Comparison of ENCODE assay signal across 8 mouse cellular contexts in the genomic region with DNA sequence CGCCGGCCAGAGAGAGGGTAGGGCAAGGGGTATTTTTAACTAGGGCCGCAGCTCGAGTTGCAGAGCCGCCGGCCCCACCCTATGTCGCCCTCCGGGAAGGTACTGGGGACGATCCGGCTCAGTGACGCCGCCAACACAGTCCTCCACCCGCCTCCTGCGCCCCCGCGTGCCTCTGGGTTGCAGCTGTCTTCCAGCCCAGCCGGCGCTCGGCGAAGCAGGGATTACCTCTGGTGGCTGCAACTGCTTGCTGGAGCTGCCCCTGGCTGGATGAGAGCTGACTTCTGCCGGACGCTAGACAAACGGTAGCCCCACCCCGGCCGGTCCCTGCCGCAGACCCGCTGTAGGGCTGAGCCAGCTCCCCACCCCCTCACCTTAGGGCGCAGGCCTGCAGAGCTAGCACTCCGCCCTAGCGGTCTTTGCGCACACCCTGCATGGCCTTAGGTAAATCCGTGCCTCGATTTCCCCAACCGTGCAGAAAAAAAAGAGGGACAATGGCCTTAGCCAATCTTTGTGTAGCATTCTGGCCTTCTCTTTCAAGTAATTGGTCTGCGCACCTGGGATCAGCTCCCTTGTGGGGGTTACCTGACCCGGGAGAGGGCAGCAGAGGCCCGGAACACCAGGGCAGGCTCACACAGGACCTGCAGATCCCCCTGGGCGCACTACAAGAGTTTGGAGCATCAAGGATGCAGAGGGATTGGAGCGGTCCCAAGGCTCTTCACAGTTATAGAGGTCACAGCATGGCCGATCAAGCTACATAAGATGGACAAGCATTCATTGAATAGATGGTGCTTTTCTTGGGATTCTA. TPM values are rescaled to one million over a fixed set of nuclear protein-coding genes. Genes with fewer than 3 reads are reported as not detected.
DNase-seq lines count a peak whose midpoint lies in the region; ATAC-seq and TF ChIP-seq lines count a peak whose summit lies in the region.

A gene (minus strand): TSS at position 387 of the 805 bp plus-strand sequence.

- no peaks in the 10 kb centered on the region for H3K36me3 ChIP-seq in heart, embryonic 13.5 days
- peaks cover 29% of the 10 kb centered on the region for H3K36me3 ChIP-seq in liver, embryonic 13.5 days
- no peaks in the 10 kb centered on the region; the same call in 1 of the 2 replicates for H3K36me3 ChIP-seq in stomach, embryonic 15.5 days

- H3K9ac ChIP-seq in heart, embryonic 13.5 days = peak within 1 kb of the TSS; percentile 77
- H3K9ac ChIP-seq in liver, embryonic 13.5 days = peak within 1 kb of the TSS; percentile 89
- peak within 1 kb of the TSS; percentile 50 for H3K9ac ChIP-seq in stomach, embryonic 15.5 days

- H3K27me3 ChIP-seq in heart, embryonic 13.5 days (replicated peaks) = peaks cover 7% of the 10 kb centered on the region
- H3K27me3 ChIP-seq in liver, embryonic 13.5 days = no peaks in the 10 kb centered on the region
- no peaks in the 10 kb centered on the region for H3K27me3 ChIP-seq in stomach, embryonic 15.5 days (replicated peaks)

- peak within 1 kb of the TSS; percentile 61 for H3K27ac ChIP-seq in heart, embryonic 13.5 days (replicated peaks)
- peak within 1 kb of the TSS; percentile 97 for H3K27ac ChIP-seq in liver, embryonic 13.5 days
- H3K27ac ChIP-seq in stomach, embryonic 15.5 days = peak within 1 kb of the TSS; percentile 71

- no peak for TF ChIP-seq POLR2A in brain, embryonic 14.5 days (IDR thresholded peaks at IDR 0.05; ENCODE audit: borderline replicate concordance, extremely low read depth, insufficient read depth, insufficient read length, poor library complexity, severe bottlenecking)

- peak within 1 kb of the TSS; percentile 59 for H3K4me3 ChIP-seq in heart, embryonic 13.5 days
- peak within 1 kb of the TSS; percentile 80 for H3K4me3 ChIP-seq in liver, embryonic 13.5 days (replicated peaks)
- H3K4me3 ChIP-seq in stomach, embryonic 15.5 days (replicated peaks) = peak within 1 kb of the TSS; percentile 57

- WGBS in heart, embryonic 13.5 days = 2% methylated on average over 40 of the region's 40 CpGs
- 3% methylated on average over 40 of the region's 40 CpGs for WGBS in liver, embryonic 13.5 days (ENCODE audit: insufficient replicate concordance)
- 3% methylated on average over 40 of the region's 40 CpGs for WGBS in stomach, embryonic 15.5 days

- peak; percentile 55; the same call in 1 of the 2 replicates for ATAC-seq in heart, embryonic 13.5 days (ENCODE audit: extremely low read depth, insufficient number of reproducible peaks, low FRiP score, low TSS enrichment)
- ATAC-seq in liver, embryonic 13.5 days (ENCODE audit: low read depth) = peak; percentile 73
- peak; percentile 63 for ATAC-seq in stomach, embryonic 15.5 days (ENCODE audit: insufficient read depth, low FRiP score, low read depth)

- TF ChIP-seq CTCF in brain, embryonic 14.5 days (IDR thresholded peaks at IDR 0.05; ENCODE audit: borderline replicate concordance, extremely low read depth, insufficient read depth, insufficient read length) = 0 out of 2 replicates have a peak, but pooled peaks have one; percentile 14

- DNase-seq in B cell, adult 2 months = peak; percentile 59 to 63
- DNase-seq in brain, embryonic 14.5 days (ENCODE audit: low read depth) = peak; percentile 67
- peak; percentile 13 for DNase-seq in fibroblast of lung, adult 2 months (ENCODE audit: low read depth)
- peak; percentile 85 for DNase-seq in kidney, postnatal 10 days
- DNase-seq in liver, embryonic 13.5 days = peak; percentile 77
- peak; percentile 41 to 59 for DNase-seq in natural killer cell, adult 2 months (ENCODE audit: low spot score in 2 of 2)

- H3K4me1 ChIP-seq in heart, embryonic 13.5 days = peaks cover 20% of the 10 kb centered on the region
- H3K4me1 ChIP-seq in liver, embryonic 13.5 days (replicated peaks) = peaks cover 89% of the 10 kb centered on the region
- H3K4me1 ChIP-seq in stomach, embryonic 15.5 days = peaks cover 12% of the 10 kb centered on the region

- H3K9me3 ChIP-seq in heart, embryonic 13.5 days = no peaks in the 10 kb centered on the region
- H3K9me3 ChIP-seq in liver, embryonic 13.5 days (replicated peaks) = no peaks in the 10 kb centered on the region
- H3K9me3 ChIP-seq in stomach, embryonic 15.5 days = no peaks in the 10 kb centered on the region

- peak within 1 kb of the TSS; percentile 81 for H3K4me2 ChIP-seq in heart, embryonic 13.5 days
- H3K4me2 ChIP-seq in liver, embryonic 13.5 days = peak within 1 kb of the TSS; percentile 98
- H3K4me2 ChIP-seq in stomach, embryonic 15.5 days = peak within 1 kb of the TSS; percentile 88

RNA-seq across cellular contexts. Expression of the gene that starts here (rescaled TPM):
- 5.2 and 7.6 TPM in 2 replicates for polyA plus RNA-seq in brain, embryonic 14.5 days (2012; rRNA removed)
- 5.3 and 6.0 TPM in 2 replicates for polyA plus RNA-seq in heart, embryonic 13.5 days (2015; fragmentation: Nextera tagmentation; extraction: Ambion mirVana)
- polyA plus RNA-seq in liver, embryonic 13.5 days (2015; fragmentation: Nextera tagmentation; extraction: Ambion mirVana) = 21.9 and 26.3 TPM in 2 replicates
- polyA plus RNA-seq in stomach, embryonic 15.5 days (2015; fragmentation: Nextera tagmentation; extraction: Ambion mirVana) = 15.2 and 16.4 TPM in 2 replicates

Comparison
In these comparisons a context has a peak if more than half of its experiments do, and no peak if none do; other contexts are left out.
1. Peak in every context shown above with its lines: DNase-seq, ATAC-seq, H3K4me3 ChIP-seq and H3K27ac ChIP-seq.
2. DNase-seq: peak in every context shown above with its lines; median percentile 85 in kidney, postnatal 10 days; 77 in liver, embryonic 13.5 days; 67 in brain, embryonic 14.5 days; 61 in B cell, adult 2 months; 50 in natural killer cell, adult 2 months; 13 in fibroblast of lung, adult 2 months.